Mouse (Mus musculus) megakaryocyte progenitor cell, adult 5-6 weeks (primary cell): ENCODE measurements around the gene Smdt1. TPM values are rescaled to one million over a fixed set of nuclear protein-coding genes. Genes with fewer than 3 reads are reported as not detected.
A peak's percentile ranks its signal among the peaks of the same experiment; 100 is the strongest.
"Not testable (repeated sequence)": the region's sequence is repeated elsewhere in the genome, so short reads cannot be mapped to it uniquely, and the experiment has no call there.

ENCODE experiments used
- ATAC-seq: replicated peaks from 2 replicates; pipeline ENCODE4 v1.8.0; 2016; ENCODE audit warnings: mild to moderate bottlenecking, moderate TSS enrichment, inconsistent platforms; ENCODE audit not compliant: poor library complexity
- total RNA-seq, 2 experiments: library from RNA; stranded (forward) in 1 of 2; stranded (reverse) in 1 of 2; fragments of 157-497, 149-512 nt in 1 of 2; fragments of 200-1000 nt in 1 of 2; gene quantifications; 2 replicates each; pipeline versions ENCODE4 v1.2.3 to v1.2.4; 2015 to 2017

The Smdt1 gene
- total RNA-seq, 2 experiments from 2014 or later, result 94.0 to 168 TPM

DNA sequence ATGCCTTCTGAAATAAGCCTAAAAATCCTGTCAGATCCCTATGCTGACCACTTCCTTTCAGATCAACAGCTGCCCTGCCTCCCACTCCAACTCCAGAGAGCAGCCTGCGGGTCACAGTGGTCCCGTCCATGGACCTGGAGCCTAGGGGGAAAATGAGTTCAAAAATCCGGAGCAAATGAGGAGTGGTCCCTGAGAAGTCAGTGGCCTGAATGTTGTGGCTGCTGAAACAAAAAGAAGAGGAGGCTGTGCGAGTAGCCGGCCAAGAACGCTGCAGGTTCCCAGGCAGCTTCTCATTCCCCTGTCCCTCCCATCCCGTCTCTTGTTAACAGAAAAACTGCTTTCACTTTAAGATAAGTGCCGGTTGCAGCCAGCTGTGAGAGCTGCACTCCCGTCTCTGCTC, 25.8 kb downstream of the Smdt1 start:
- ATAC-seq, result not testable (repeated sequence)

DNA sequence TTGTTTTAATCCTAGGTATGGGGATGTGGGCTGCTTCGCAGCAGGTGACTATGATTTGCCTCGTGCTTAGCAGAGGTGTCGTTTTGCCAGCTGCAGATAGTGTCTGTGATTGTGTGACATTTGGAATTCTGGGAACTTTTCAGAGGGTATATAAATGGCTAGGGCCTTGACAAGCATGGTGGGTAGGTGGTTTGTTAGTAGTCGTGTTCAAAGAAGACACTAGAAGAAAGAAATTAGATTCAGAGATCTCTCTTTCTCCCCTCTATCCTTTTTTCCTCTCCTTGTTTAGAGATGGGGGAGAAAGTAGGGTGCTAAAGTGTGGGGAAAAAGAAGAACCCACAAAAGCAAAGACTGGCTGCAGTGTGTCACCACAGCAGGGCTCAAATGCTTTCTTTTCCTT, 29.4 kb downstream of the Smdt1 start:
- ATAC-seq, result no peak

DNA sequence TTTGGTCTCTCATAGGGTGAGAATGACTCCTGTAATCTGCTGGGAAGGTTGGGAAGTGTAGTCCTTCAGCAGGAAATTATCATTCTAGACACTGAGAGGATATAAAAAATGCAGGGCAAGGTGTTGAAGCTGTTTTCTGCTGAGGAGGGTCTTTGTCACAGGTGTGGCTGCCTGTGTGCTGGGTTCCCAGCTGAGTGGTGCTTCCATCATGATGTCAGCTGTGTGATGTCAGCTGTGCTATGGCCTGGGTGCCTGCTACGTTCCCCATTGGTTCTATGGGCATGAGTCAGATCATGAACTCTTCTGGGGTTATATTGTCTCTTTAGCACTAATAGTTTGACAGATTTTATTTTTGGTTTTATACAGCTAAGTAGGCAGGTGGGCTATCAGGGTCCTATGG, 30.1 kb downstream of the Smdt1 start:
- ATAC-seq, result no peak

GRCm38 (mm10) chr15:82372446-82372845, 33.7 kb downstream of the Smdt1 start:
- ATAC-seq, result no peak

DNA sequence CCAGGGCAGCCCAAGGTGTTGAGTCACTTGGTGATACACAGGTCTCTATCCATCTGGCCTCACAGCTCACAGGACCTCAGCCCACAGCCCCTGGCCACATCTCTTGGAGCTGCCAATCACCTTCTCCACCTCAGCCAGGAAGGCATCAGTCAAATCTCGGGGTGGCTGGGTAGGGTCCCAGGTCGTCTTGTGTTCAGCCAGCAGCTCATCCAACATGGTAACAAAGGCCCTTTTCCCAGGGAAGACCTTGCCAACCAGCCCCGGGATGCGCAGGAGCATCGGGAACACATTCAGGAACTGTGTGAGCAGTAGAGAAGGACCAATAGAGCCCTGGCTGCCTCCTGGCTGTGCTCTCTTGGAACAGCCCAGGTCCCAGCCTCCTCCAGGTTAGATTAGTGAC, 34.2 kb downstream of the Smdt1 start:
- no peak for ATAC-seq

- ATAC-seq, result no peak
Observed at GRCm38 (mm10) chr15:82374437-82374836, 35.7 kb downstream of the Smdt1 start.

DNA sequence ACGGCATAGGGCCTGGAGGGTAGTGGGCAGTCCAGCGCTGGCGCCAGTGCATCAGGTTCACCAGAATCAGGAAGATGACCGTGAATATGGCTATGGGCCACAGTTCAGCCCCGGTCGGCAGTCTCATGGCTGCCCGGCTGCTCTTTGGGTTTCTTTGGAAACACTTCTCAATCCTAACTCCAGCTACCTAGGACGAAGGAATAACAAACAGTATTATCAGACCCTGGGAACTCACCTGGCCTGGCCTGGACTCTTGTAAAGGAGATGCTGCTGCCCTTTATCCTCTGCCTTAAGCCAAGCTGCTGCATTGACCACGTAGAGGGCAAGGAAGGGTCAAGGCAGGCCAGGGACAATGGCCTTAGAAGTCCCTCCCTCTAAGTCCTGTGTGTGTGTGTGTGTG, 37.1 kb downstream of the Smdt1 start:
- no peak for ATAC-seq

DNA sequence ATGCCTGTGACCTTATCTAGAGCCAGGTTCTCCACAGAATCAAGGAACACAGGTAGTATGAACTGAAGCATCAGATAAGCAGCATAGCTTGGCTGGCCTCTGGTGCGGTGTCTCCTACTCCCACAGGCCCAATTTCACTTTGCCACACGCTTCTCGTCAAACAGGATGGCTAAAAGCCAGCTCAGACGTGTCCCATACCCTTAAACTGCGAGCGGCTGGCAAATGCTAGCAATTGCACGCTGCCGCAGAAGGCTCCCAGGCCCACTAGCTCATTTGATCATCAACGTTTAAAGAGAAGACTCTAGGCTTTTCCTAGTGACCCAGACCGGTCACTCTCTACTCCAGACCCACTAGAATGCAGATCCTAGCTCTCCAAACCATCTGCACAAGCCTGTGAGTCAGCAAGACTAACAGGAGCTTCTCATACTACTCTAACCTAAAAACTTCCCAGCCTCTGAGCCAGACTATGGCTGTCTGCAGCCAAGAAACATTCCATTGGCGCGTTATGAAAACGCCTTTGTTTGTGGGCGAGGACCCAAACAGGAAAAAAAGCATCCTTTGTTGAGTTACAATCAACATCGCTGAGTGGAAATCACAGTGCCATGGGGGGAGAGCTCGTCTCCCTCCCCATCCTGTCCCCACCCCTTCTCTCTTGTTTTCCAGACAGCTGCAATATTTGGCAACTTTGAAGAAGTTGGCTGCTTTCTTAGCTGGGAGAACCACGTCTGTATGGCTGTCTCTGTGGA, 37.8 kb downstream of the Smdt1 start:
- ATAC-seq, result no peak

- no peak for ATAC-seq
Observed at GRCm38 (mm10) chr15:82377701-82378100, 38.9 kb downstream of the Smdt1 start.

GRCm38 (mm10) chr15:82378261-82379180, 39.8 kb downstream of the Smdt1 start:
- ATAC-seq, result no peak

GRCm38 (mm10) chr15:82379511-82379870, 40.7 kb downstream of the Smdt1 start:
- 0 out of 2 replicates have a peak, but pooled peaks have one; percentile 17 for ATAC-seq

DNA sequence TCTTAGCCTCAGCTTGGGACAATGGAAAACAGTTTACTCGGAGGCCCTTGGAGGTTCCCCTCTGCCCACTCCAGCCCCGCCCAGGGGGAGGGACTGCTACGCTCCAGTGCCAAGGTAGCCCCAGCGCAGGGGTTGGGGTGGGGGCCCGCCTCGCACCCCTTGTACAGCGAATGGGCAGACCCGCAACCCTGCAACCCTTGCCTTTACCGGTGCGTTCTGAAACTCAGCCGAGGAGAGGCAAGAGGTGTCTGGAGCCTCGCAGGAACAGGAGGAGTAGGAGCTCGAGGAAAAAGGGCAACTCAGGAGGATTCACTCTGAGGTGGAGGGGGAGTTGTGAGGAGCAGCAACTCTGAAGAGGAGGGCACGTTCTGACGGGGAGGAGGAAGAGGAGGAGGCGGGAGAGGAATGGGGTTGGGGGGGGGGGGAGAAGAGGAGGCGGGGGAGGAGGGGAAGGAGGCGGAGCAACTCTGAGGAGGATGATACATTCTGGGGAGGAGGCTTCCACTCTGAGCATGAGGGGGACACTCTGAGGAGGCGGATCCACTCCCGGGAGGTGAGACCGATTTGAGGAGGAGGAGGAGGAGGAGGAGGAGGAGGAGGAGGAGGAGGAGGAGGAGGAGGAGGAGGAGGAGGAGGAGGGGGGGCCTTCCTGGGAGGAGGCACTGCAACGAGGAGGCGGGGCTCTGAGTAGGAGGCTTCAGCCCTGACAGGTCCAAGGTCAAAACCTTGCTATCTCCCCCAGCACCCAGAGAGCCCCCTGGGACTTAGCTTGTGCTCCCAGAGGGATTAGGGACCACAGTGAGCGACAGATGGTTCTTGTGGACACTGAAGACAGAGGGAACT, 41.3 kb downstream of the Smdt1 start, which contains the start of gene Cyp2d22:
TSS of gene Cyp2d22 (minus strand) at position 390 of the 843 bp plus-strand sequence.
- ATAC-seq, result peak; percentile 72

GRCm38 (mm10) chr15:82380714-82381062, 41.9 kb downstream of the Smdt1 start:
- ATAC-seq, result no peak

GRCm38 (mm10) chr15:82382441-82382840, 43.7 kb downstream of the Smdt1 start:
- ATAC-seq, result no peak

DNA sequence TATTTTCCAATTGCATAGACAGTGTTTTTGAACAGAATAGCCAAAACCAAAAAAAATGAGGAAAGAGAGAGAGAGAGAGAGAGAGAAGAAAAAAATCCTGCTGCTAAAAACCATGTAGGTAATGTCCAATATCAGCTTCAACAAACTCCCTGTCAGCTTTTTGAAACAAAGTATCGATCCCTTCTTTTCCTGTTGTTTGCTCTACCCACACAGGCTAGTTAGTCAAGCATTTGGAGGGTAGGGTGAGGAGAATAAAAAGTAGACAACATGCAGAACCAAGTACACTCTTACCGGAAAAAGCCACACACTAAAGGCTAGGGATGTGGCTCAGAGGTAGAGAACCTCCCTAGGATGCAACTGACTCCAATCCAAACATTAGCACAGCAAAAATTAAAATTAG, 47.0 kb downstream of the Smdt1 start:
- no peak for ATAC-seq

DNA sequence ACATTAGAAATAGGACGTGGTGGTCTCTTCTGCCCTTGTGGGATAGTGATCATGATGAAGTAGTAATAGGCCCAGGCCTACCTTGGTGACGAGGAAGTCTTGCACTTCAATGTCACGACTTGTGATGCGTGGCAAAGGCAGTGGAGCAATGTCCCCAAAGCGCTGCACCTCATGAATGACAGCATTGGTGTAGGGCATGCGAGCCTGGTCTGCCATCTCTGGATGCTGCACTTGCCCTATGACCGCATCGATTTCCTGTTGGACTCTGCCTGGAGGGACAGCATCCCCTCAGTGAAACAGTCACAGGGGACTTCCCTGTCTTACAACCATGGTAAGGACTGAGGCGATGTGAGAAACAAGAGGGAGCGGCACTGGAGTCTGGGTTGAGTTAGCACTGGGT, 51.2 kb downstream of the Smdt1 start:
- not testable (repeated sequence) for ATAC-seq

DNA sequence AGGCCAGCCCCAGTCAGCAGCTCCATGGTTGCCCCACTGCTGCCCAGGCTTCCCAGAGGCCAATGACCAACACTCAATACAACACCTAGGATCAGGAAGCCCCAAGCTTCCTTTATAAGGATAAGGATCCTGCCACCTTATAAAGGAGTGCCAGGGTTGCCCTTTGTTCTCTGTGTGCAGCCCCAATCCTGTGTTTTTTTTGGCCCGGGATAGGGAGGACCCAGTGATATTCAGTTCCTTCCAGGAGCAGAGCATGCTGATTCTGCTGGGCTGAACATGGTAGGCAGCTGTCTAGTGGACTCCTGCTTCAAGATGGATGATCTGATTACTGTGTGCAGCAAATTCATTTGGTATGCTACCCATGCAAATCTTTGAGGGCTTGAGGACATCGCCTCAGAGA, 55.2 kb downstream of the Smdt1 start, which contains the start of gene Cyp2d11:
TSS of gene Cyp2d11 (minus strand) at position 101 of the 400 bp plus-strand sequence.
- ATAC-seq, result not testable (repeated sequence)

DNA sequence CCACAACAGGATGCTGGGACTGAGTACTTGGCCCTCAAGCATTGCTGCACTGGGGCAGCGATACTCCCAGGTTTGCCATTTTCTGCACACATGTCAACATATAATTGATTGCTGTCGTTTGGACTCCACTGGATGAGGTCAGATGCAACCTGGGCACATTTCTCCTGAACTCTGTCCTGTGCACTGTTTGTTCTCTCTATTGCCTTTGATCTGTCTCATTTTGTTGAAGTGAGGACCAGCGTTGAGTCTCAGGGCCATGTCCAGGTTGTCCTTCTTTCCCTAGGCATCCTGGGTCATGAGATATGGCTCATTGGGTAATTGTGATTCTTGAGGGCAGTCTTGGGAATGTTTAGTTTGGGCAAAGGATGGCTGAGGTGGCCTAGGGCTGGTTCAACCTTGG, 57.2 kb downstream of the Smdt1 start:
- ATAC-seq, result not testable (repeated sequence)
